Comparison of ENCODE assay signal across 8 mouse cellular contexts in genomic region chr10:122963463-122964240, GRCm38 (mm10).
A peak's percentile ranks its signal among the peaks of the same experiment; 100 is the strongest.
DNase-seq lines count a peak whose midpoint lies in the region; ATAC-seq and TF ChIP-seq lines count a peak whose summit lies in the region.

No protein-coding gene starts in this region.

- peaks cover 15% of the 10 kb centered on the region for H3K4me1 ChIP-seq in forebrain, embryonic 16.5 days (replicated peaks; ENCODE audit: control insufficient read depth, insufficient read depth, low read length)
- peaks cover 34% of the 10 kb centered on the region for H3K4me1 ChIP-seq in neural tube, embryonic 12.5 days

- H3K27me3 ChIP-seq in Patski: no peaks in the 10 kb centered on the region
- no peaks in the 10 kb centered on the region for H3K27me3 ChIP-seq in forebrain, embryonic 16.5 days (replicated peaks; ENCODE audit: control insufficient read depth, insufficient read depth, low read length)
- no peaks in the 10 kb centered on the region for H3K27me3 ChIP-seq in neural tube, embryonic 12.5 days (replicated peaks)

- peak overlapping the region; percentile 1 for H3K27ac ChIP-seq in forebrain, embryonic 16.5 days (ENCODE audit: low read length)
- peak overlapping the region; percentile 38 for H3K27ac ChIP-seq in neural tube, embryonic 12.5 days

- H3K4me2 ChIP-seq in forebrain, embryonic 16.5 days (ENCODE audit: low read length): peak overlapping the region; percentile 49
- peak overlapping the region; percentile 61 for H3K4me2 ChIP-seq in neural tube, embryonic 12.5 days (replicated peaks)

- H3K4me3 ChIP-seq in forebrain, embryonic 16.5 days (replicated peaks; ENCODE audit: low read length): peak overlapping the region; percentile 17
- H3K4me3 ChIP-seq in neural tube, embryonic 12.5 days: no peak overlapping the region; the same call in 1 of the 2 replicates

- TF ChIP-seq CTCF in Patski (IDR thresholded peaks at IDR 0.05): no peak

- no peaks in the 10 kb centered on the region for H3K36me3 ChIP-seq in forebrain, embryonic 16.5 days (ENCODE audit: control insufficient read depth, insufficient read depth)
- H3K36me3 ChIP-seq in neural tube, embryonic 12.5 days: no peaks in the 10 kb centered on the region

- DNase-seq in heart, adult 11 months: peak; percentile 87
- no peak for DNase-seq in heart, postnatal 4 days
- no peak for DNase-seq in Patski (ENCODE audit: low read depth, low spot score)
- peak; percentile 56 for DNase-seq in kidney, postnatal 14 days
- DNase-seq in urinary bladder, postnatal 10 days (ENCODE audit: low spot score): no peak
- no peak for DNase-seq in layer of hippocampus, adult 9-10 months (ENCODE audit: low spot score)

- CTCF ChIA-PET in Patski (lab: Charles Lee): interaction anchor here (1.0 kb wide), 1 partner anchor 61 kb away, joined by 3 read pairs; no protein-coding TSS in a partner anchor

- in situ Hi-C loops in Patski (cut with MboI; ENCODE audit: low pct_unique_long_range_greater_than_20kb): no loop called here

- peak overlapping the region; percentile 12; the same call in 1 of the 2 replicates for H3K9ac ChIP-seq in forebrain, embryonic 16.5 days (replicated peaks; ENCODE audit: low read depth, low read length)
- peak overlapping the region; percentile 36 for H3K9ac ChIP-seq in neural tube, embryonic 12.5 days

- H3K9me3 ChIP-seq in forebrain, embryonic 16.5 days (ENCODE audit: control insufficient read depth, low read length): no peaks in the 10 kb centered on the region
- H3K9me3 ChIP-seq in neural tube, embryonic 12.5 days: peaks cover 4% of the 10 kb centered on the region; the same call in 1 of the 2 replicates

- ATAC-seq in Patski: peak; percentile 58
- ATAC-seq in forebrain, embryonic 16.5 days: peak; percentile 51
- peak; percentile 23 for ATAC-seq in neural tube, embryonic 12.5 days (ENCODE audit: low FRiP score, low read depth)

- POLR2A ChIA-PET in Patski (lab: Charles Lee): interaction anchor here (0.5 kb wide), 1 partner anchor 13 kb away, joined by 3 read pairs; no protein-coding TSS in a partner anchor

- WGBS in forebrain, embryonic 16.5 days: under 1% methylated on average over 21 of the region's 21 CpGs
- WGBS in neural tube, embryonic 12.5 days: under 1% methylated on average over 21 of the region's 21 CpGs

Comparison
In these comparisons a context has a peak if more than half of its experiments do, and no peak if none do; other contexts are left out.
1. DNase-seq: peak in heart, adult 11 months (single experiment) and kidney, postnatal 14 days (single experiment); none in heart, postnatal 4 days (single experiment), Patski (single experiment), urinary bladder, postnatal 10 days (single experiment) and layer of hippocampus, adult 9-10 months (single experiment).
2. Peak in every context shown above with its lines, with median percentiles within 50 percentile points of each other: ATAC-seq.